Mouse (Mus musculus) limb, embryonic 13.5 days (tissue): Measurements from ENCODE around the gene Cnga4. TPM values are rescaled to one million over a fixed set of nuclear protein-coding genes. Genes with fewer than 3 reads are reported as not detected.
"Not testable (repeated sequence)": the region's sequence is repeated elsewhere in the genome, so short reads cannot be mapped to it uniquely, and the experiment has no call there.

ENCODE experiments used
- ATAC-seq: fragments of 200-750 bp; cut with Nextera tagmentation; 2 replicates; pipeline ENCODE4 v1.8.0; 2017; ENCODE audit warnings: low read depth, moderate number of reproducible peaks, moderate TSS enrichment; ENCODE audit not compliant: low FRiP score
- H3K27ac ChIP-seq: fragments of 300-500 bp; sonication (generic); 2 replicates; pipeline ENCODE4 v1.5.1; 2015; ENCODE audit warnings: inconsistent platforms, mild to moderate bottlenecking, moderate library complexity
- H3K27me3 ChIP-seq: fragments of 300-500 bp; sonication (generic); 2 replicates; pipeline ENCODE4 v1.6.1; 2015; ENCODE audit warnings: mild to moderate bottlenecking, inconsistent platforms
- H3K36me3 ChIP-seq: fragments of 300-500 bp; sonication (generic); 2 replicates; pipeline ENCODE4 v1.6.1; 2015; ENCODE audit warnings: inconsistent platforms, mild to moderate bottlenecking, moderate library complexity
- H3K4me1 ChIP-seq: fragments of 300-500 bp; sonication (generic); 2 replicates; pipeline ENCODE4 v1.6.1; 2015; ENCODE audit warnings: inconsistent platforms
- H3K4me2 ChIP-seq: fragments of 300-500 bp; sonication (generic); replicated peaks from 2 replicates; pipeline ENCODE4 v1.6.1; 2015; ENCODE audit warnings: inconsistent platforms, mild to moderate bottlenecking, moderate library complexity
- H3K4me3 ChIP-seq: fragments of 300-500 bp; sonication (generic); 2 replicates; pipeline ENCODE4 v1.5.1; 2015; ENCODE audit warnings: moderate library complexity, mild to moderate bottlenecking, inconsistent platforms
- H3K9ac ChIP-seq: fragments of 300-500 bp; sonication (generic); 2 replicates; pipeline ENCODE4 v1.6.1; 2015; ENCODE audit warnings: mild to moderate bottlenecking, inconsistent platforms
- H3K9me3 ChIP-seq: fragments of 300-500 bp; sonication (generic); 2 replicates; pipeline ENCODE4 v1.6.1; 2016; ENCODE audit warnings: inconsistent platforms
- WGBS: fragments of 180-500 bp; shearing (Covaris S2); methylation state at CpG from one replicate; pipeline ENCODE4 v1.1.7; 2015; 5-methylcytosine and 5-hydroxymethylcytosine counted together
- polyA plus RNA-seq: library from polyadenylated mRNA; unstranded; fragments of >200 nt; fragmentation: Nextera tagmentation; extraction: Ambion mirVana; gene quantifications from 2 replicates; pipeline ENCODE4 v1.2.1, GENCODE M21; 2015

Cnga4 gene
- polyA plus RNA-seq, 1 experiment from 2014 or later: not detected

- Histone ChIP-seq H3K27ac (no peak overlapping the region), H3K4me3 (no peak overlapping the region), H3K9ac (no peak overlapping the region), H3K36me3 (no peaks in the 10 kb centered on the region), H3K4me1 (peaks cover 7% of the 10 kb centered on the region; the same call in 1 of the 2 replicates), H3K27me3 (peaks cover 31% of the 10 kb centered on the region), H3K4me2 (no peak overlapping the region), H3K9me3 (no peaks in the 10 kb centered on the region)
- no peak for ATAC-seq
- WGBS: 44% methylated on average over 2 of the region's 2 CpGs
Measured at GRCm38 (mm10) chr7:105420903-105421302, 16.5 kb downstream of the Cnga4 start.

GRCm38 (mm10) chr7:105424368-105424767 lies 20.0 kb downstream of the Cnga4 start:
- no peaks in the 10 kb centered on the region for H3K9me3 ChIP-seq
- H3K36me3 ChIP-seq: no peaks in the 10 kb centered on the region
- H3K4me3 ChIP-seq: no peak overlapping the region
- H3K9ac ChIP-seq: no peak overlapping the region
- H3K4me2 ChIP-seq: no peak overlapping the region
- WGBS: 12% methylated on average over 5 of the region's 5 CpGs
- no peak for ATAC-seq
- peaks cover 62% of the 10 kb centered on the region for H3K27me3 ChIP-seq
- peaks cover 10% of the 10 kb centered on the region; the same call in 1 of the 2 replicates for H3K4me1 ChIP-seq
- H3K27ac ChIP-seq: no peak overlapping the region

- H3K36me3 ChIP-seq: no peaks in the 10 kb centered on the region
- WGBS: under 1% methylated on average over 30 of the region's 31 CpGs
- H3K9me3 ChIP-seq: no peaks in the 10 kb centered on the region
- H3K27ac ChIP-seq: no peak within 1 kb of the TSS
- peak within 1 kb of the TSS; percentile 75 for H3K4me2 ChIP-seq
- peak within 1 kb of the TSS; percentile 44 for H3K4me3 ChIP-seq
- peak; percentile 71; the same call in 1 of the 2 replicates for ATAC-seq
- H3K4me1 ChIP-seq: peaks cover 10% of the 10 kb centered on the region; the same call in 1 of the 2 replicates
- peak within 1 kb of the TSS; percentile 3; the same call in 1 of the 2 replicates for H3K9ac ChIP-seq
- H3K27me3 ChIP-seq: peaks cover 62% of the 10 kb centered on the region
Measured at GRCm38 (mm10) chr7:105425424-105426043, 21.2 kb downstream of the Cnga4 start, which contains the start of gene Cckbr. Cckbr (plus strand) TSS chr7:105425731.

- peaks cover 62% of the 10 kb centered on the region for H3K27me3 ChIP-seq
Measured at GRCm38 (mm10) chr7:105426051-105426450, 21.7 kb downstream of the Cnga4 start.

GRCm38 (mm10) chr7:105432058-105432457 lies 27.7 kb downstream of the Cnga4 start:
- no peak overlapping the region for H3K4me3 ChIP-seq
- no peaks in the 10 kb centered on the region for H3K9me3 ChIP-seq
- no peak overlapping the region for H3K4me2 ChIP-seq
- no peak overlapping the region for H3K9ac ChIP-seq
- WGBS: 88% methylated on average over 1 of the region's 1 CpGs
- no peak for ATAC-seq
- no peaks in the 10 kb centered on the region for H3K4me1 ChIP-seq
- H3K27ac ChIP-seq: no peak overlapping the region
- peaks cover 20% of the 10 kb centered on the region for H3K27me3 ChIP-seq
- no peaks in the 10 kb centered on the region for H3K36me3 ChIP-seq

More at GRCm38 (mm10) chr7:105426051-105426450, 21.7 kb downstream of the Cnga4 start:
- H3K9ac ChIP-seq: peak overlapping the region; percentile 3; the same call in 1 of the 2 replicates
- H3K9me3 ChIP-seq: no peaks in the 10 kb centered on the region
- 3% methylated on average over 11 of the region's 11 CpGs for WGBS
- ATAC-seq: peak; percentile 24; the same call in 1 of the 2 replicates
- peak overlapping the region; percentile 75 for H3K4me2 ChIP-seq
- H3K36me3 ChIP-seq: no peaks in the 10 kb centered on the region
- peak overlapping the region; percentile 44 for H3K4me3 ChIP-seq
- H3K4me1 ChIP-seq: peaks cover 10% of the 10 kb centered on the region; the same call in 1 of the 2 replicates
- no peak overlapping the region for H3K27ac ChIP-seq

GRCm38 (mm10) chr7:105433859-105434258 lies 29.5 kb downstream of the Cnga4 start:
- Histone ChIP-seq H3K4me3 (no peak overlapping the region), H3K9ac (no peak overlapping the region), H3K9me3 (no peaks in the 10 kb centered on the region), H3K4me1 (no peaks in the 10 kb centered on the region), H3K27ac (no peak overlapping the region), H3K27me3 (0 out of 2 replicates have a peak, but pooled peaks cover 3% of the 10 kb centered on the region), H3K36me3 (no peaks in the 10 kb centered on the region), H3K4me2 (no peak overlapping the region)
- WGBS: 83% methylated on average over 17 of the region's 17 CpGs
- ATAC-seq: no peak

GRCm38 (mm10) chr7:105434798-105435197 lies 30.4 kb downstream of the Cnga4 start:
- ATAC-seq: no peak
- WGBS: 81% methylated on average over 22 of the region's 22 CpGs
- Histone ChIP-seq H3K9ac (no peak overlapping the region), H3K9me3 (no peaks in the 10 kb centered on the region), H3K4me3 (no peak overlapping the region), H3K36me3 (no peaks in the 10 kb centered on the region), H3K4me1 (no peaks in the 10 kb centered on the region), H3K27me3 (no peaks in the 10 kb centered on the region), H3K4me2 (no peak overlapping the region), H3K27ac (no peak overlapping the region)

GRCm38 (mm10) chr7:105437979-105438772 lies 33.8 kb downstream of the Cnga4 start:
- ATAC-seq: no peak
- H3K9me3 ChIP-seq: no peaks in the 10 kb centered on the region
- WGBS: 62% methylated on average over 7 of the region's 7 CpGs

GRCm38 (mm10) chr7:105441426-105441825 lies 37.1 kb downstream of the Cnga4 start:
- Histone ChIP-seq H3K27me3 (no peaks in the 10 kb centered on the region), H3K4me3 (no peak overlapping the region), H3K4me2 (no peak overlapping the region), H3K9me3 (no peaks in the 10 kb centered on the region), H3K36me3 (no peaks in the 10 kb centered on the region), H3K27ac (no peak overlapping the region), H3K4me1 (no peaks in the 10 kb centered on the region), H3K9ac (no peak overlapping the region)
- no peak for ATAC-seq
- 59% methylated on average over 4 of the region's 4 CpGs for WGBS

More at GRCm38 (mm10) chr7:105437979-105438772, 33.8 kb downstream of the Cnga4 start:
- Histone ChIP-seq H3K36me3 (no peaks in the 10 kb centered on the region), H3K4me3 (no peak overlapping the region), H3K4me1 (no peaks in the 10 kb centered on the region), H3K27me3 (no peaks in the 10 kb centered on the region), H3K27ac (no peak overlapping the region), H3K9ac (no peak overlapping the region), H3K4me2 (no peak overlapping the region)

- 75% methylated on average over 3 of the region's 3 CpGs for WGBS
- ATAC-seq: no peak
- no peak overlapping the region for H3K4me3 ChIP-seq
Measured at GRCm38 (mm10) chr7:105445076-105445475, 40.7 kb downstream of the Cnga4 start.

GRCm38 (mm10) chr7:105453345-105453744 lies 49.0 kb downstream of the Cnga4 start:
- H3K27me3 ChIP-seq, H3K4me1 ChIP-seq, H3K36me3 ChIP-seq, H3K9ac ChIP-seq, H3K27ac ChIP-seq, H3K9me3 ChIP-seq, H3K4me3 ChIP-seq, ATAC-seq, H3K4me2 ChIP-seq: not testable (repeated sequence)
- WGBS: 96% methylated on average over 4 of the region's 4 CpGs

More at GRCm38 (mm10) chr7:105445076-105445475, 40.7 kb downstream of the Cnga4 start:
- Histone ChIP-seq H3K9ac (no peak overlapping the region), H3K4me1 (no peaks in the 10 kb centered on the region), H3K27ac (no peak overlapping the region), H3K9me3 (no peaks in the 10 kb centered on the region), H3K27me3 (no peaks in the 10 kb centered on the region), H3K4me2 (no peak overlapping the region), H3K36me3 (no peaks in the 10 kb centered on the region)
